Mouse (Mus musculus): Measurements from ENCODE around the gene Fam71a.
"Not testable (repeated sequence)": the region's sequence is repeated elsewhere in the genome, so short reads cannot be mapped to it uniquely, and the experiment has no call there.

Gene Fam71a

DNA sequence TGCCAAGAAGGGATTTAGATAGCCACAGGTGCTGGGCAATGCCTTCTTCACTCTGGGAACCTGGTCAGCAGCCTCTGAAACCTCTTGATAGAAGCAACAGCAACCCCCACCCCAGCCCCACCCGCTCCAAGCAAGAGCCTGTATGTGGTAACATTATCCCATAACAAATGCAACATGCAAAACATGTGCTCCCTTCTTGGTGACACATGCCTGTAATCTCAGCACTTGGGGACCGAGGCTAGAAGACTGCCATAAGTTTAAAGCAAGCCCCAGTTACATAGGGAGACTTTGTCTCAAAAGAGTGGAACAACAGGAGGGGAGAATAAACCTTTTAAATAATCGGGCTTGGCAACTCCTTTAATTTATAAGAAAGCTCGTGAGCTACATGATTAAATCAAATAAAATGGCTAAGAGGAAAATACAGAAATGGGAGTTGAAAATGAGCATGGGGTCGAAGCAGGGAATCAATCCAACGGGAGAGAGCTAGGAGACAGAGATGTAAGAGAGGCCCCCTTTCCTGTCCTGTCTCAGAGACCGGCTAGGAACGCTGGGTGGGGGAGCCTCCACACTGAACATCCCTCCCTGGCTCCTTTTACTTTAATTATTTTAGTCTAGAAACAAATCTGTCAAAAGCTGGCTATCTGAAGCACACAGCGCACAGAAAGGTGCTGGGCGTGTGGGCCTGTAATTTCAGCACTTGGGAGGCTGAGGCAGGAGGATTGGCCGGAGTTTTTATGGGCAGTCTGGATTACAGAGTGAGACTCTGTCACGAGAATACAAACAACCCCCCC, 17.0 kb upstream of the Fam71a start:
- DNase-seq (ENCODE audit: low spot score in 2 of 2): no peak

DNA sequence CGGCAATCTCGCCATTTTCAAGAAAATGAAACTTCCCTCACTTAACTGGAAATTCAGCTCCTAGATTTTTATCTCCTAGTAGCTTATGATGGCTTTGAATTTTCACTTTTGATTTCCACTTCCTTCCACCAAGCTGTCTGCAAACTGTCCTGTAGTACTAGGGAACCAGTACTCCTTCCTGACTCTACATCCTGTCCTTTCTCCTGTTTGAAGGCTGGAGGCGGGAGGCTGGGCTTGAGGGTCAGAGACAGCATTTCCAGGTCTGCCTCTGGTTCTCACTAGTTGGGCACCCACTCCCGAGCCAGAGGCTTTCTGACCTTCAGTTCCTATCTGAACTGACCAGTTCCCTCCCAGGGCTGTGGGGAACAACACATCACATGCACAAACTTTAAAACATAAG, 15.8 kb upstream of the Fam71a start:
- no peak for DNase-seq (ENCODE audit: low spot score in 2 of 2)

DNA sequence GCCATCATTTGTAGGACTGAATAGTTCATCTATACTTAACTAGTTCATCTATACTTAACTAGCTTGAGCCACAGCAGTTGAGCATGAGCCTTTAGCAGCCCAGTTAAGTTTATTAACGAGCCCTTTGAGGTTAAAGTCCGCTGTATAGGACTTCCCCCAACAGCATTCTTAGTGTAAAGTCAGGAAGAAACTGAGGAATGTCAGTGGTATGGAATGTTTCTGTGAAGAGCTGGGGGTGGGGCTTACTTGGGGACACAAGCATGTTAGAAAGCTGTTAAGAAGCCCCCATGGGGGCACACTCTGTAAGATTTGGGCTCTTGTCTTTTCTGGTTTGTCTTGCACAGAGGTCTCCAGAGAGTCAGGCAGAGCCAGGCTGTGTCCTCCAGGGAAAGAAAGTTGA, 15.2 kb upstream of the Fam71a start:
- no peak for DNase-seq (ENCODE audit: low spot score in 2 of 2)

DNA sequence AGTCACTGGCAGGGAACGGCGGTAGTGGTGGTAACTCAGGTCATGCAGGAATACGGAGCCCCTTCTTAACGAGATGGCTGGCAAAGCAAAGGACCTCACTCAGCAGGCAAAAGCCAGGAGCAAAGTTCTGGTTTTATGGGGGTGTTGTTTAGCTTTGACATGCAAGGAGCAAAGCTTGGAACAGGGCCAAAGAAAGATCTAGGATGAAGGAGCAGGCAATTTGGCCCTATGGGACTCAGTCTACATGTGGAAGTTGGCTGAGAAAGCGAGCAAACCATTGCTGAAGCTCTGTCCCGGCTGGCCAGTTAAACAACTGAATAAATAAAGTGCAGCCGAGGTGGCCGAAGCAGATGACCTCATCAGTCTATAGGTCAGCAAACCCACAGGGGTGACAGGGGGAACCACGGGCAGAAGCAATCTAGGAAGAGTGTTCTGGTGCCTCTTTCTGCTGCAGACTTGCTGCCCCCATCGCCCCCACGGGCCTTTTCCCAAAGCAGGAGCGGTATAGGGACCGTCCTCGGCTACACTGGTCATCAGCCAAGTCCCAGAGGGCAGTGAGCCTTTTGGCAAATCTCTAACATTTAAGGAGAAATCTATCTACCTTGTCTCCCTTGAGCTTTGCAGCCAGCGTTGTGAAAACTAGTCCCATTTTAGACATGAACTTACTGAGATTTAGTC, 14.0 kb upstream of the Fam71a start:
- no peak for DNase-seq (ENCODE audit: low spot score in 2 of 2)

DNA sequence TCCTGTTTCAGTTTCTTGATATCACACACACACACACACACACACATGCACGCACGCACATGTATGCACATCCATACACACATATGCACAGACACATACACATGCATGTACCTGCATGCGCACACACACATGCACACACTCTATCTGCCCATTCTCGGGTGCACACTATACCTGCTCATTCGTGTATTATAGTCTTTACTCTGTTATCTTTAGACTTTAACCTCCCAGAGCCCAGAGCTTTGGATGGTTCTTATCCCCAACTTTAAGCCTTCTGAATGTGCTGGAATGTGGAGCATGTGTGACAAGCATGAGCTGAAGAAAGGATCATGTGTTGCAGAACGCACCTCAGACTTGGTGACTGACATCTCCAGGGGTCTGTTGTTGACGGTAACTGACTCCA, 12.3 kb upstream of the Fam71a start:
- no peak for DNase-seq (ENCODE audit: low spot score in 2 of 2)

DNA sequence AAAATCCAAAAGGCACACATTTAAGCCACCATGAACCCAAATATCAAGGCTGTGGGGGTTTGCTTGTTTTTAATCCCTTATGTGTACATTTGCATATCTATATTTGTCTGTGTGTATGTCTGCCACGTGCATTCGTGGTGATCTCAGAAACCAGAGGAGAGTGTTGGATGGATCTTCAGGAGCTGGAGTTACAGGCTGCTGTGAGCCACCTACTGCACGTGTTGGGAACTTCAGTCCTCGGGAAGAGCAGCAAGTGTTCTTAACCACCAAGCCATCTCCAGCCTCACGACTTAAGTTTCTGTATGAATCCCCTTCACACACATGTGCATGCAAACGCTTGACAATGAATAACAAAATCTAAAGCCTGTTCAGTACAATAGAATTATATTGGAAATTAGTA, 7.9 kb upstream of the Fam71a start:
- no peak for DNase-seq (ENCODE audit: low spot score in 2 of 2)

DNA sequence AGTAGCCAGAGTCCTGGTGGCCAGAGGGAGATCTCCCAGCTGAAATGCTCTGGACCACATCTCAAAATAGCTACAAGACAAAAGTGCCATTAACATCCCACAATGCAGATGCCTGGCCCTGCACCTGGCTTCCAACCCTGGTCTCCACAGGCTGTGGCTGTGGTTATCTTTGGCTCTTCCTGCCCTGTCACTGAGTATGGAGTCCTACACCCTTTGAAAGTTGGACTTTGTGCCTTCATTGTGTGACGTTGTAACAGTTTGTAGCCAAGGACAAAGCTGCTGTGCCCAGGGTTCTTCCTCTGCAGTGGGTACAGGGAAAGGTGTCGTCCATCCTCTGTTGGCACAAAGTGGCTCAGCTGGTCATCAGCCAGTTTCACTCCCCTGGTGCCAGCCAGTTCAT, 5.8 kb upstream of the Fam71a start:
- DNase-seq (ENCODE audit: low spot score in 2 of 2): no peak

DNA sequence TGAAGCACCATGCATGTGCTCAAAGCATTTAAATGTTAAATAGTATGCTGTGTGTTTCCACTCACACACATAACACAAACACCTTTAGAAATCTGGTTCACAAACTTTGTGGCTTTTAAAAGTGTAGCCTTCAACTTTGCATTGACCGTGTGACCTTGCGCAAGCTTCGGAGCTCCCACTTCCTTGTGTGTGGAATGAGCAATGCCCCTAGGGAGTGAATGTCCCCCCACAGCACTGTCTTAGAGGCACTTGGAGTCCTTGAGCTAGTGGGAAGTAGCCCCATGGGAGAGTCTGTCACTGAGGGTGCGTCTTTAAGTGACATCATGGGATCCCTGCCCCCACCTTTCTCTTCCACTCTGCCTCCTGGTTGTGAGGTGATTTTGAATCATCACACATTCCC, 1.6 kb upstream of the Fam71a start:
- no peak for DNase-seq (ENCODE audit: low spot score in 2 of 2)

DNA sequence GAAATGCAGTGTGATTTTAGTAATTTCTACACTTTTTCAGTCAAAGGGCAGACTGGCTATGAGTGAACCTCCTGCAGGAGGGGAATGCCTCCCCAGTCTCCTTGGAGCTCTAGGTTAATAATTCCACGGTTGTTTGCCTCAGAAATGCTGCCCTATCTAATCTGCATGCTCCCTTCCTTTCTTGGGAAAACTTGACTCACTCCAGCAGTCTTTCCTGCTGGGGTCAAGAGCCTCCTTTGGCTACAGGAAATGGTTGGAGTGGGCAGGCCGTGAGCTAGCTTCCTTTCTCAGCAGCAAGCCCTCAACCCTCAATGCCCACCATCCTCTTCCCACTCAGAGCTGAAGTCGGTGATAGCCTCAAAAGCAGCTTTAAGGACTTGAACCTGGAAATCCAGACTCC, 10.3 kb downstream of the Fam71a start:
- no peak for DNase-seq (ENCODE audit: low spot score in 2 of 2)

DNA sequence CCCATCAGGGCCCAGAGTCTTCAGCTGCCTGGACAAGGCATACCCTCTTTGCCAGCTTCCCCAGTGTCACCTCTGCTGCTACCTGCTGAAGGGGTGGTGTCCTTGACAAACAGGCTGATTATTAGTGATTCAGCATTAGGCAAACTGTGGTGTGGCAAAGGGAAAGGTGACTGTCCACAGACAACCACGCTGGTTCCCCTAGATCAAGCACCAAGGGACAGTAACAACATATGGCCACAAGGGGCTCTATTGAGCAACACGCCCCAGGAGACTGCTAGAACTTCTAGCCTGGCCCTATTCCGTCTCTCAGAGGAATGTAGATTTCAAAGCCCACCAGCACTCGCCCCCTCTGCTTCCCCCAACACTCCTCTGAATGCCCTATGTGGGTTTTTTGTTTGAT, 11.6 kb downstream of the Fam71a start:
- DNase-seq (ENCODE audit: low spot score in 2 of 2): peak; percentile 13 to 36

DNA sequence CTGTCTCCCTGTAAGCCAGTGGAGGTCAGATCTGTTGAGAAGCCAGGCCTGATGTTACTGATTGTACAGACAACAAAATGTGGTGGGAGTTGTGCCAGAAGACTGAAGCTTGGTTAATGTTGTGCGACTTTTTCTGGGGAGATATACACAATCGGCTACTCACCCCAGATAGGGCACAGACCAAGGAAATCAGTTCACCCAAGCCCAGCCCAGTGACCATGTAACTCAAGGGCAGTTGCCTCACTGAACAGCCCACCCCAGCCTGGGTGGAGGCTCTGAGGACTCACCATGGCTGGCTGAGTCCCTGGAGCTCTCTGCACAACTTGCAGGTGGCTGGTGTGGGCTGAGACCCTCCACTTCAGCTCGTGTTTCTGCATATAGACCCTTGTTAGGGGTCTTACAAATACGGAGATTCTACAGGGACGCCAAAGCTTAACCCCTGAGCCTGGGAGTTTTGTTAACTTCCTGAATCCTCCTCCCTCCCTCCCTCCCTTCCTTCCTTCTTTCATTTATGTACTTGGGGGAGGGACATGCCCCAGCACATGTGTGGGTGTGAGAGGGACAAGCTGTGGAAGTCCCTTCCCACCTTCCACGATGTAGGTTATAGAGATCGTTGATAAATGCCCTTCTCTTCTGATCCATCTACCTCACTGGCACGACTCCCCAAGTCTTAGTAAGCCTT, 13.6 kb downstream of the Fam71a start:
- DNase-seq (ENCODE audit: low spot score in 2 of 2): no peak

DNA sequence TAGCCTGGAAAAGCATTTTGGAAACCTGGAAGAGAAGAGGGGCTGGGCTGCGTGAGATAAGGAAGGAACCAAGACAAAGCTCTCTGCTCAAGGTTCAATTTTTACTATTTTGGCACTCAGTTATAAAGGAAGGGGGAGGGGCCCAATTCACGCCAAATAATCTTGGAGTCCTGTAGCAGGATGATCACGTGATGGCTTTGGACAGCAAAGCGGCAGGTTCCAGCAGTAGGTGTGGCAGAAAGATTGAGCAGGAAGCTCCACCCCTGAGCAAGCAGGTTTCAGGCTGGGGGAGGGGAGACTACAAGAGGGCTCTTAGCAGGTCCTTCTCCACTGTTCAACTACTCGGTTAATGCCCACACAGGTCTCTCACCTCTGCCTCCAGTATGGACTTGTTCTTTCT, 15.1 kb downstream of the Fam71a start:
- not testable (repeated sequence) for DNase-seq (ENCODE audit: low spot score in 2 of 2)

DNA sequence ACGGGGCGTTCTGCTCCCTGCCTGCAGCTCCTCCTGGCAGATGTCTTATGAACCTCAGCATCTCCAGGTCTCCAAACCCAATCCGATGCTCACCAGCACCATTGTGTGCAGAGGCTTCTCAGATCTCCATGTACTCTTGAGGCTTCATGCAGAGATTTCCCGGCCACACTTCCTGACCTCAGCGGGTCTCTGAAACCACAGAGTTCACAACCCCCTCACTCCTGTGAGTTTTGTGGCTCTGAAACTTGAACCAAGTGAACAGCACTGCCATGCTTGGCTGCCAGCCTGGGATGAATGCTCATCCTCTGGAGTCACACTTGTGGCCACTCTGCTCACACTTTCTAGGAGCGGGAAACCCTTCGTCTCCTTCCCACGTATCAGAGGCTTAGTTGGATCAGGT, 23.6 kb downstream of the Fam71a start:
- no peak for DNase-seq (ENCODE audit: low spot score in 2 of 2)

DNA sequence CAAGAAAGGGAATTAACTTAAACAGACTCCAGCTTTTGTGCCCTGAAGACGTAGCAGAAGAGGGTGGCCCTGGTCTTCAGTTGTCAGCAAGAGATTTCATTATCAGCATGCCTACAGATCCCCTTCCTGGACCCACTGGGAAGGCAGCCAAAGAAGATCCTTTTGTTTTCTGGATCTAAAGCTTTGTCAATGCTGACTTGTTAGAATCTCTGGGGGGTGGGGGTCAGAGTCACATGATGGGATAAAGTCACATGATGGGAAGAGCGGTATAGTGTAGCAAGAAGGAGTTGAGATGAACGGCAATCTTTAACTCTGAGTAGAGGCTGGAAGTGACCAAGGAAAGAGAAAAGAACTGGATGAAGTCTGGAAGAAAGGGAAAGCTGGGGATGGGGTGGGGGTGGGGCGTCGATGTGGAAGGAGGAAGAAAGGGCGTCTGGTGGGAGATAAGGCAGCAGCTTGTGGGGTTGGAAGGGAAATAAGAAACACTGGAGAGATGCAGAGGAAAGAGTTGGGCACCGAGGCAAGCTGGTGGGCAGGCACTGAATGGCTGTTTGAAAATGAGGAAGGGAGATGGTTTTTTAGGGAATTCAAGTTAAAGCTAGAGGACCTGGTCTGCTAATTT, 25.6 kb downstream of the Fam71a start:
- DNase-seq (ENCODE audit: low spot score in 2 of 2): no peak

DNA sequence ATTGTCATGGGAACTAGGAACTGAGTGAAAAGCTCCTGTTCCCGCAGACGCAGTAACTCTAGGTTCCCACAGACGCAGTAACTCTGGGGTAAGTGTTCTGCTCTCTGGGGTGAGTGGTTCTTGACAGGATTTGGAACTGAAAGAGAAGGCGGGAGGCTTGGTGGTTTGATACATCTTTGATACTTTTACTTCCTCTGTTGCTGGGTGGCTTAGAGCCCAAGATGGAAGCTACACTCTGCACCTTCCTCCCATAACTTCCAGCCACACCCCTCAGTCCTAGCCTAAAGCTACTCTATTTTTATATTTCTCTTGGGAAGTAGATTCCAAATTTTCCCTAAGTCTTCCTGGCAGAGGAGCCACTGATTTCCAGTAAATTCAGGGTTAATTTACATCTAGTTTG, 26.2 kb downstream of the Fam71a start:
- DNase-seq (ENCODE audit: low spot score in 2 of 2): peak in 1 of 2 experiments; percentile 16

DNA sequence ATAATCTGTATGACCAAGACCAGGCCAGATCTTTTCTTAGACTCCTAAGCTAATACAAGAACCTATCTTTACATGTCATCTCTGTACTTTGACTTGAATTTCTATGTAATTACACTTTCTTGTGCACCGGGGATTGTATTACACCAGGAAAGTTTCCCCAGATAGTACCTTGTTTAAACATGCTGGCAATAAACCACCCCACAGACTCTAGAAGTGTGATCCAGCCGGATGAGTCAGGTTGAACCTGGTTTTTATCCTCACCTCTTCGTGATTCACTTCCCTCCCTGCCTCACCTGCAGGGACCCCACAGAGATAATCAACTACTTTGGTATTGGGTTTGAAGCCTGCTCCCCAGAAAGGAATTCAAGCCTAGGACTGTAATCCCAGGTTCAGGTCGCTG, 29.2 kb downstream of the Fam71a start:
- DNase-seq (ENCODE audit: low spot score in 2 of 2): no peak

DNA sequence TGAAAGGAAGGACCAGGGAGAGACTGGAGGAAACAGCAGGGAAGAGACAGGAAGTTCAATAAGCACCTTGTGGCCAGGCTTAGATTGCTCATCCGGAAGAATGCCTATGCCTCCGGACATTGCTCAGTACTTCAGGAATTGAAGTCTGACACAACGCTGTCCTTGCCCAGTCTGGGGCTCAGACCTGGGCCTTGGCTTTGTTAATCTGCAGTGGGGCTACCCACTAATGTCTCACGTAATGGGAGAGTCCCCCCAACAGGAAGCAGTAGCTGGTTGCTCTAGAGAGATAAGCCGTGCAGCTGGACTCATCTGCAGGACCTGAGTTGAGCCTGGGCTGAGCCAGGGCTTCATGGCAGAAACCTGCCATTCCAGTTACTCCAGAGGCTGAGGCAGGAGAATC, 31.7 kb downstream of the Fam71a start:
- no peak for DNase-seq (ENCODE audit: low spot score in 2 of 2)

DNA sequence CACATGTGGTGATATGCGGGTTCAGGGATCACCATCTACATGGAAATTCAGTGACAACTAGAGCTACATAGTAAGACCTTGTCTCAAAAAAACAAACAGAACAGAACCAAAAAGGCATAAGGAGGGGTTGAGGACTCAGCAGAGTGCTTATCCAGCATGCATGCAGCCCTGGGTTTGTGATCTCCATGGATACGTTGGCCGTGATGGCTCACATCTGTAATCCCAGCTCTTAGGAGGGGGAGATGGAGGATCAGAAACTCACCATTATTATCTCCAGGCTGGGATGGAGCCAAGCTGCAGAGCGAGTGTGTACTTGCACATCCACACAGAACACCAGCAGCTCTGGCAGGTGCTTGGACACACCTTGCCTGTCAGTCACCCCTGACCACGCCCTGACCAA, 32.4 kb downstream of the Fam71a start:
- no peak for DNase-seq (ENCODE audit: low spot score in 2 of 2)

DNA sequence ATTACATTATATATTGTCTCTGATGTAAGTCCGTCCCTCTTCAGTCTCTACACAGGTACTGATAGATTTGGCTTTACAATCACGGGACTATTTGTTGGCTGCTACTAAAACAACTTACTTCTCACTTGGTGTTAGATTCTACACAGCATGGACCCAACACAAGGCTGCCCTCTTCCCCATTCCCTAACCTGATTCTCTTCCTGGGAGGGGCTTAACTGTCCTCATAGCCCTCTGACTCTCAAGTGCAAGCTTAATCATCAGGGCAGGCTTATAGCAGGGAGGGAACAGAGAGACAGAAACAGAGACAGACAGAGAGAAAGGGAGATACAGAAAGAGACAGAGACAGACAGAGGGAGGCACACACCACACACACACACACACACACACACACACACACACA, 32.9 kb downstream of the Fam71a start:
- no peak for DNase-seq (ENCODE audit: low spot score in 2 of 2)

DNA sequence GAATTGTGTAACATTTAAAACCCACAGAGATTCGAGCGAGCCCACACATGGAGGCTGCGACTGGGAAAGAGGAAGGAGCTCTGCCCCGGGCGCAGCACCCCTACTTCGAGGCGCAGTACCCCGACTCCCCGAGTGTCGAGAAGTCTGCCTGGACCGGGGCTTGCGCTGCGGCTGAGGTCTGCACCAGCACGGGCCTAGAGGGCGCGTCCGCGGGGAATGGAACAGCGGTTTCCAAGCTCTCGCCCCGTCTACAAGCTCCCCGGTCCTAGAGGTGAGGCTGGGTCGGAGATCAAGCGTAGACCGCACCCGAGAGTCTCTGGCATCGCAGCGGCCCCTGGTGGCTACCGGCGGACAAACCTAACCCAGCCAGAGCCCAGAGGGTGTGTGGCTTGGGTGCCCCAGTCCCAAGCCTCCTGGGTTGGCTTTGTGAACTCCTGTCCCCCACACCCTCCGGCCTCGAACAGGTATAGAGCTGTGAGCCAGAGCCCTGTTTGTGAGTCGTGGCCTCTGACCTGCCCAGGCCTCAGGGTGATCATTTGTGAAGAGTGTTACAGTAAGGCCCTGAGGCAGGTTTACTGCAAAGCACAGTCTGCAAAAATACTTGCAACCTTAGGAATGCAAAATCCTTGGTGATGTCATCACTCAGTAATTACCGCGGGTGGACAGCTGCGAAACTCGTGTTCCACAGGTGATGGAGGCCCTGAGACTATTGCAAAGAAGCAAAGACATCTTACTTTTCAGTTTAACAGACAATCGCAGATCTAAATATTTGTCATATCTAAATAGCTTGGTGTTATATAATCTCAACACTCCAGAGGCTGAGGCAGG, 38.6 kb downstream of the Fam71a start:
- peak; percentile 64 to 69 for DNase-seq (ENCODE audit: low spot score in 2 of 2)

DNA sequence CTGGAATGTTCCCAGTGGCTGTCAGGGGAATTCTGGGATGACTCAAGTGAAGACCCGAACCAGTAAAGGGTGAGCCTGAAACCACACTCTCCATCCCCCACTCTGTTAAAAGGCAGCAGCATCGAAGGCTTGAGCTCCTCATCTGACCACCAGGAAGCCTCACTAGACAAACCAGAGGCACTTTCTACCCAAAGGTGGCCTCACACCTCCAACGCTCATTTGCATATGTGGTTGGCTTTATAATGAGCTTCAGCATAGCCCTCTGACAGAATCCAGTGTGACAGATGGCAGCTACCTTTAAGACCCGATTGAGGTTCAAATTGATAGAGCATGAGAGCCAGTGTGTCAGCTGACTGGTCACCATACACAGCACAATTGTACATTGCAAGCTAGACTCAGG, 40.3 kb downstream of the Fam71a start:
- DNase-seq (ENCODE audit: low spot score in 2 of 2): no peak

DNA sequence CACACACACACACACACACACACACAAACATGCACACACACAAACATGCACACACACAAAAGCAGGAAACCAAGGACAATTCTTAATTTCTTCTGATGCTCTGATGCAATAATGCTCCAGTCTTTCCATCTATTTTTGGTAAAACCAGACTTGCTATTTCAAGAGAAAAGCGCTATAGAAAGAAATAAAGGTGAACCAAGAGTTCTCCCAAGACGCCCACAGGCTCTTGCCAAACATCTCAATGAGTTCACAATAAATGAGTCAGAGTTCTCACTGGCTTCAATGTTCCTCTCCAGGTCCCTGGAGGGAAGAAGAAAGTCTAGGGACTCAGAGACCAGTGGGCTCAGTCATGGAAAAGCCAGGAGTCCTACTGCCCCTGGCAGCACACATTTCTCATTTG, 40.9 kb downstream of the Fam71a start:
- DNase-seq (ENCODE audit: low spot score in 2 of 2): no peak
